Mouse (Mus musculus): Measurements from ENCODE around the gene Gm6899. TPM values are rescaled to one million over a fixed set of nuclear protein-coding genes. Genes with fewer than 3 reads are reported as not detected.

The Gm6899 gene
- total and polyA plus RNA-seq, 3 experiments = 0.60 TPM; not detected in 2

DNA sequence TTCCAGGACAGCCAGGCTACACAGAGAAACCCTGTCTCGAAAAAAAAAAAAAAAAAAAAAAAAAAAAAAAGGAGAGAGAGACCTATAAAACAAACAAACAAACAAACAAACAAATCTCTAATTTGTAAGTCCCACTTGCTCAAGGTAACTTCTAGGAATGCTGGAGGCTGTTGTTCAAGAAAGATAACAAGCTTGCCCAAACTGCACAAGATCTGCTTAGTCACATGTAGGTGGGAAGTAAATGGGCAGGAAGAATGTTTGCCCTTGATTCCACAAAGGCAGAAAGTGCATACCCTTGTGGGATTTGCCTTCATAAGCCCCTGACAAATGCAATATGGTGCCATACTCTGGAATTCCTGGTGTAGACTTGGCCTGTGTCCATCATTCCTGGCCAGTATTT, 1.4 kb downstream of the Gm6899 start:
- Histone ChIP-seq H3K9ac (ENCODE audit: insufficient read depth, low read depth) (no peak overlapping the region), H3K36me3 (replicated peaks in 1 of 2; ENCODE audit: control insufficient read depth in 1 of 2, insufficient read depth in 1 of 2, low read length in 1 of 2) (peaks cover 4 to 16% of the 10 kb centered on the region in 2 experiments), H3K4me2 (ENCODE audit: insufficient read depth, low read depth, poor library complexity, severe bottlenecking) (no peak overlapping the region), H3K79me2 (replicated peaks; ENCODE audit: control insufficient read depth, extremely low read depth, insufficient read depth, poor library complexity, severe bottlenecking) (peaks cover 6% of the 10 kb centered on the region; the same call in 1 of the 2 replicates), H3K27ac (ENCODE audit: insufficient read depth, low read depth) (no peak overlapping the region), H3K27me3 (replicated peaks) (no peaks in the 10 kb centered on the region), H3K4me1 (ENCODE audit: control insufficient read depth in 1 of 2, insufficient read depth in 2 of 2) (peaks cover 0 to 36% of the 10 kb centered on the region in 2 experiments; a peak in 2 of 4 replicates), H3K9me3 (replicated peaks; ENCODE audit: low read length) (no peaks in the 10 kb centered on the region), H3K4me3 (replicated peaks in 1 of 3; ENCODE audit: low read depth in 2 of 3, low read length in 2 of 3, poor library complexity in 1 of 3) (no peak overlapping the region)
- no peak for DNase-seq (ENCODE audit: extremely low read depth)
- in situ Hi-C loops (cut with MboI; ENCODE audit: low pct_ligation_motif_present, low pct_unique_long_range_greater_than_20kb, low sequenced_read_pairs) = no loop called here
- dilution Hi-C loops (cut with MboI; ENCODE audit: extremely low pct_ligation_motif_present, extremely low pct_unique_long_range_greater_than_20kb, low sequenced_read_pairs) = no loop called here
- TF ChIP-seq ZNF384 (IDR thresholded peaks at IDR 0.05; ENCODE audit: low read depth, low read length) (peak; percentile 76), USF2 (conservative IDR thresholded peaks at IDR 0.05; ENCODE audit: low read depth, low read length) (no peak), NRF1 (IDR thresholded peaks at IDR 0.05; ENCODE audit: low read depth, low read length) (no peak), ZC3H11A (IDR thresholded peaks at IDR 0.05; ENCODE audit: low read depth, low read length) (no peak)

GRCm38 (mm10) chr11:26596186-26596585, 3.1 kb downstream of the Gm6899 start:
- Histone ChIP-seq H3K4me1 (ENCODE audit: control insufficient read depth in 1 of 2, insufficient read depth in 2 of 2) (peaks cover 4 to 34% of the 10 kb centered on the region in 2 experiments), H3K9me3 (replicated peaks; ENCODE audit: low read length) (no peaks in the 10 kb centered on the region), H3K79me2 (replicated peaks; ENCODE audit: control insufficient read depth, extremely low read depth, insufficient read depth, poor library complexity, severe bottlenecking) (peaks cover 6% of the 10 kb centered on the region; the same call in 1 of the 2 replicates), H3K36me3 (replicated peaks in 1 of 2; ENCODE audit: control insufficient read depth in 1 of 2, insufficient read depth in 1 of 2, low read length in 1 of 2) (peaks cover 0 to 2% of the 10 kb centered on the region in 2 experiments), H3K9ac (ENCODE audit: insufficient read depth, low read depth) (no peak overlapping the region), H3K27me3 (replicated peaks) (no peaks in the 10 kb centered on the region), H3K4me3 (replicated peaks in 1 of 3; ENCODE audit: low read depth in 2 of 3, low read length in 2 of 3, poor library complexity in 1 of 3) (no peak overlapping the region), H3K4me2 (ENCODE audit: insufficient read depth, low read depth, poor library complexity, severe bottlenecking) (no peak overlapping the region), H3K27ac (ENCODE audit: insufficient read depth, low read depth) (no peak overlapping the region)
- DNase-seq (ENCODE audit: extremely low read depth) = no peak
- dilution Hi-C loops (cut with MboI; ENCODE audit: extremely low pct_ligation_motif_present, extremely low pct_unique_long_range_greater_than_20kb, low sequenced_read_pairs) = no loop called here
- in situ Hi-C loops (cut with MboI; ENCODE audit: low pct_ligation_motif_present, low pct_unique_long_range_greater_than_20kb, low sequenced_read_pairs) = loop anchor here (5.0 kb wide), 1 partner anchor 41 kb away; no protein-coding TSS in a partner anchor
- TF ChIP-seq ETS1 (conservative IDR thresholded peaks at IDR 0.05; ENCODE audit: low read depth, low read length) = no peak
- no peak for TF ChIP-seq IRF4 (IDR thresholded peaks at IDR 0.05; ENCODE audit: low read depth, low read length)
- TF ChIP-seq EP300 (IDR thresholded peaks at IDR 0.05; ENCODE audit: low read length) = no peak
- no peak for TF ChIP-seq JUN (IDR thresholded peaks at IDR 0.05; ENCODE audit: insufficient read depth, low read depth, low read length)
- no peak for TF ChIP-seq JUND (conservative IDR thresholded peaks at IDR 0.05; ENCODE audit: low read depth, low read length)
- TF ChIP-seq MYC (IDR thresholded peaks at IDR 0.05; ENCODE audit: low read depth, low read length) = no peak
- no peak for TF ChIP-seq ELF1 (IDR thresholded peaks at IDR 0.05; ENCODE audit: low read depth, low read length)
- TF ChIP-seq NELFE (IDR thresholded peaks at IDR 0.05; ENCODE audit: low read depth, low read length) = no peak
- no peak for TF ChIP-seq MXI1 (IDR thresholded peaks at IDR 0.05; ENCODE audit: low read depth, low read length)
- TF ChIP-seq MEF2A (IDR thresholded peaks at IDR 0.05; ENCODE audit: borderline replicate concordance, low read depth, low read length) = no peak
- no peak for TF ChIP-seq TBP (conservative IDR thresholded peaks at IDR 0.05; ENCODE audit: low read depth, low read length)
- no peak for TF ChIP-seq MAFK (IDR thresholded peaks at IDR 0.05; ENCODE audit: insufficient replicate concordance, low read length)
